8 mouse cellular contexts compared by ENCODE assay signal in the genomic region with DNA sequence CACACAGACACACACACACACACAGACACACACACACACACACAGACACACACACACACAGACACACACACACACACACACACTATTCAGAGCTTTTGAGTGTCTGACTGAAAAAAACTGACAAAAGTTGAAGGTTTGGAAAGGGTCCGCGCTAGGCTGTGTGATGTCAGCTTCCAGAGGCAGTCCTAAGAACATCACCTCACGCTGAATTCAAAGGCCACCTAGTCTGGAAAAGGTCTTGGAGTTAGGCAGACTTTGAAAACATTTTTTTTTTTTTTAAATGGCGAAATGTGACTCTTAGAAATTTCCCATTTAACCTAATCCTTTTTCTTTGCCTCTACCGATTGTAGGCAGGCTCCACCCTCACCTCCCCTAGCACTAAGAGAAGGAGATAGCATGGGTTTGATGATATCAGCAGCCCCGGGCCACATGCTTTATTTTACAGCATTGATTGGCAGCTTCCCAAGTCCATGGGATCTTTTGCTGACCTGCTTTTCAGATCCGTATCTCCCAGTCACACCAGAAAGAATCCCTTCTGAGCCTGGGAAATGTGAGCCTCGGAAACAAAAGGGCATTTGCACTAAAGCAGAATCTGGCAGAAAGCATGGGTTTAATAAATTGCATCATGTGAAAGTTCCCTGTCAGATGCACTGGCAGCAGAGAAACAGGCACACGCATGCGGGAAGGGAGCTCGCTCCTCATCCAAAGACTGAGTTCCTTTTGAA.
A peak's percentile ranks its signal among the peaks of the same experiment; 100 is the strongest.
DNase-seq lines count a peak whose midpoint lies in the region; ATAC-seq lines count a peak whose summit lies in the region.

No protein-coding gene starts in this region.

- peak overlapping the region; percentile 62 for H3K4me2 ChIP-seq in lung, embryonic 16.5 days (ENCODE audit: low read depth, low read length)

- no peaks in the 10 kb centered on the region for H3K36me3 ChIP-seq in embryonic facial prominence, embryonic 10.5 days (replicated peaks)
- H3K36me3 ChIP-seq in lung, embryonic 16.5 days (ENCODE audit: control insufficient read depth, insufficient read depth, low read length), result no peaks in the 10 kb centered on the region

- 22% methylated on average over 11 of the region's 11 CpGs for WGBS in embryonic facial prominence, embryonic 10.5 days
- WGBS in lung, embryonic 16.5 days, result 14% methylated on average over 11 of the region's 11 CpGs

- no peaks in the 10 kb centered on the region for H3K9me3 ChIP-seq in embryonic facial prominence, embryonic 10.5 days
- H3K9me3 ChIP-seq in lung, embryonic 16.5 days (ENCODE audit: control insufficient read depth, low read length), result no peaks in the 10 kb centered on the region

- peak overlapping the region; percentile 50; the same call in 1 of the 2 replicates for H3K4me3 ChIP-seq in embryonic facial prominence, embryonic 10.5 days
- H3K4me3 ChIP-seq in lung, embryonic 16.5 days (ENCODE audit: low read length), result peak overlapping the region; percentile 8

- H3K9ac ChIP-seq in lung, embryonic 16.5 days (ENCODE audit: low read length), result peak overlapping the region; percentile 24; the same call in 1 of the 2 replicates

- intact Hi-C loops in heart, postnatal 14 days (cut with DNase I), result loop anchor here (2.0 kb wide), 1 partner anchor 79 kb away; no protein-coding TSS in a partner anchor

- H3K27me3 ChIP-seq in embryonic facial prominence, embryonic 10.5 days (replicated peaks; ENCODE audit: low read depth, poor library complexity, severe bottlenecking), result no peaks in the 10 kb centered on the region
- H3K27me3 ChIP-seq in lung, embryonic 16.5 days (ENCODE audit: control insufficient read depth, insufficient read depth, low read depth, low read length), result no peaks in the 10 kb centered on the region

- H3K27ac ChIP-seq in embryonic facial prominence, embryonic 10.5 days (replicated peaks), result peak overlapping the region; percentile 93
- peak overlapping the region; percentile 96 for H3K27ac ChIP-seq in lung, embryonic 16.5 days (ENCODE audit: low read length)

- ATAC-seq in lung, embryonic 16.5 days (ENCODE audit: low read depth), result 0 out of 2 replicates have a peak, but pooled peaks have one; percentile 23
- ATAC-seq in monocyte, adult 5-6 weeks (replicated peaks; ENCODE audit: insufficient number of reproducible peaks, low FRiP score, low TSS enrichment, poor library complexity, severe bottlenecking), result no peak

- H3K4me1 ChIP-seq in embryonic facial prominence, embryonic 10.5 days, result peaks cover 66% of the 10 kb centered on the region
- H3K4me1 ChIP-seq in lung, embryonic 16.5 days (replicated peaks; ENCODE audit: control insufficient read depth, insufficient read depth, low read length), result peaks cover 33% of the 10 kb centered on the region

- DNase-seq in urinary bladder, postnatal 14 days (ENCODE audit: low spot score), result peak; percentile 54
- DNase-seq in urinary bladder, postnatal 10 days (ENCODE audit: low spot score), result no peak
- peak; percentile 60 for DNase-seq in embryonic facial prominence, embryonic 10.5 days (ENCODE audit: low spot score)
- DNase-seq in heart, postnatal 14 days, result peak; percentile 8 to 18
- peak; percentile 21 to 33 for DNase-seq in kidney, postnatal 4 days
- DNase-seq in right cerebral cortex, postnatal 4 days, result peak; percentile 14
